Mouse (Mus musculus): ENCODE results near the gene Kif2a.

- TF ChIP-seq CTCF (conservative IDR thresholded peaks at IDR 0.05 in 1 of 2, IDR thresholded peaks at IDR 0.05 in 1 of 2; ENCODE audit: low read depth in 2 of 2, low read length in 2 of 2) (no peak), POLR2A (IDR thresholded peaks at IDR 0.05; ENCODE audit: low read depth, low read length) (no peak), MYC (IDR thresholded peaks at IDR 0.05; ENCODE audit: low read depth, low read length) (no peak), ZKSCAN1 (IDR thresholded peaks at IDR 0.05; ENCODE audit: borderline replicate concordance, low read depth, low read length) (no peak), EP300 (IDR thresholded peaks at IDR 0.05; ENCODE audit: low read length) (no peak), KAT2A (IDR thresholded peaks at IDR 0.05; ENCODE audit: insufficient replicate concordance, low read length) (no peak), SIN3A (IDR thresholded peaks at IDR 0.05; ENCODE audit: low read length) (no peak), MAZ (IDR thresholded peaks at IDR 0.05; ENCODE audit: low read depth, low read length) (no peak), SMC3 (IDR thresholded peaks at IDR 0.05; ENCODE audit: low read depth, low read length) (no peak), ELF1 (IDR thresholded peaks at IDR 0.05; ENCODE audit: low read depth, low read length) (no peak), TBP (conservative IDR thresholded peaks at IDR 0.05; ENCODE audit: low read depth, low read length) (no peak), RCOR1 (conservative IDR thresholded peaks at IDR 0.05; ENCODE audit: low read depth, low read length) (no peak), HCFC1 (IDR thresholded peaks at IDR 0.05; ENCODE audit: low read depth, low read length) (no peak), POLR2AphosphoS2 (IDR thresholded peaks at IDR 0.05; ENCODE audit: low read depth, low read length) (no peak)
These were observed 74.3 kb downstream of the Kif2a start for GRCm38 (mm10) chr13:106947583-106947982.

Data from CH12.LX (cell line).